Comparison of ENCODE assay signal across 8 mouse cellular contexts in the genomic region with DNA sequence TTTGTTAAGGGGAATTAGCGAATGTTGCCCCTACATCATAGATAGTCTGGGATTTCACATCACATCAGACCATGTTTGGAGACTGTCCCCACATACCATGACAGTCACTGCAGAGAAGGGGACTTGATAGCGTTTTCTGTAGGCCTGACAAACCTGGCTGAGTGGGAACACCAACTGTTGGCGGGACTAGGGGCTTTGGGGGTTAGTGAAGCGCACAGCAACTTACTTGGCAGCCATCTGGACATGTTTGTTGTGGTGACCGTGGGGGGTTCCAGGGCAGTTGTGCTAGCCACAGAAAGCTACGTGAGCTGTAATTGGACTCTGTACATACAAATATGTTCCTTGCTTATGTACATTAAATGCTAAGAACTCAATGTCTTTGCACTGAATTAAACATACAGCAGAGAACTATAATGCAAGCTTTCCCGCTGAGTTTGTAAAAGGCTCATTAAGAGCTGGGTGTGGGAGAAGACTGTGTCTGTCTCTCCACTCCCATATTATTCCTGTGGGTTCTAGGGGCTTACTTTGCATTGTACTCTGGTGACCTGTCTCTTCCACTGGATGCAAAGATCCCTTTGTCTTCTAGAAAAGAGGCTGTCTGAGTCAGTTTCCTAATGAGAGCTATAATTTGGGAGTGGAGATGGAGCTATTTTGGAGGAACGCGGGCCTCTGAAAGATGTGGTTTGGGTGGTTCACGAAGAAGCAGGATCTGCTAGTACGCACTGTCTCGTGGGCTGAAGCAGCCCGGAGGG. TPM values are rescaled to one million over a fixed set of nuclear protein-coding genes. Genes with fewer than 3 reads are reported as not detected.
DNase-seq lines count a peak whose midpoint lies in the region; ATAC-seq lines count a peak whose summit lies in the region.

No protein-coding gene starts in this region.

- no peak overlapping the region for H3K9ac ChIP-seq in embryonic facial prominence, embryonic 12.5 days
- no peak overlapping the region; the same call in 1 of the 2 replicates for H3K9ac ChIP-seq in neural tube, embryonic 14.5 days (replicated peaks; ENCODE audit: low read depth, low read length)

- no peaks in the 10 kb centered on the region for H3K9me3 ChIP-seq in embryonic facial prominence, embryonic 12.5 days
- no peaks in the 10 kb centered on the region for H3K9me3 ChIP-seq in limb, embryonic 10.5 days (replicated peaks)
- no peaks in the 10 kb centered on the region for H3K9me3 ChIP-seq in neural tube, embryonic 14.5 days (ENCODE audit: control insufficient read depth, low read length)

- WGBS in embryonic facial prominence, embryonic 12.5 days = 45% methylated on average over 13 of the region's 13 CpGs
- WGBS in limb, embryonic 10.5 days = 72% methylated on average over 13 of the region's 13 CpGs
- WGBS in neural tube, embryonic 14.5 days = 22% methylated on average over 13 of the region's 13 CpGs

- 0 out of 2 replicates have a peak, but pooled peaks cover 10% of the 10 kb centered on the region for H3K36me3 ChIP-seq in embryonic facial prominence, embryonic 12.5 days
- H3K36me3 ChIP-seq in limb, embryonic 10.5 days = peaks cover 28% of the 10 kb centered on the region
- H3K36me3 ChIP-seq in neural tube, embryonic 14.5 days (ENCODE audit: control insufficient read depth, insufficient read depth, low read length) = no peaks in the 10 kb centered on the region

- ATAC-seq in embryonic facial prominence, embryonic 12.5 days (ENCODE audit: insufficient number of reproducible peaks, insufficient read depth, low FRiP score, low TSS enrichment) = peak; percentile 19; the same call in 1 of the 2 replicates
- ATAC-seq in neural tube, embryonic 14.5 days (ENCODE audit: low read depth) = peak; percentile 58; the same call in 1 of the 2 replicates

- no peak overlapping the region for H3K4me3 ChIP-seq in embryonic facial prominence, embryonic 12.5 days
- H3K4me3 ChIP-seq in limb, embryonic 10.5 days = no peak overlapping the region
- H3K4me3 ChIP-seq in neural tube, embryonic 14.5 days (ENCODE audit: low read depth, low read length) = no peak overlapping the region

- intact Hi-C loops in left cerebral cortex, postnatal 4 days (cut with DNase I) = no loop called here

- H3K4me2 ChIP-seq in embryonic facial prominence, embryonic 12.5 days (replicated peaks) = peak overlapping the region; percentile 35
- peak overlapping the region; percentile 29 for H3K4me2 ChIP-seq in neural tube, embryonic 14.5 days (ENCODE audit: low read depth, low read length)

- H3K27ac ChIP-seq in embryonic facial prominence, embryonic 12.5 days = peak overlapping the region; percentile 51
- H3K27ac ChIP-seq in limb, embryonic 10.5 days = peak overlapping the region; percentile 76
- peak overlapping the region; percentile 83 for H3K27ac ChIP-seq in neural tube, embryonic 14.5 days (ENCODE audit: low read depth, low read length)

- DNase-seq in left cerebral cortex, postnatal 4 days = peak; percentile 79
- DNase-seq in left cerebral cortex, adult 8-10 months (ENCODE audit: low spot score in 2 of 2) = no peak
- no peak for DNase-seq in limb, embryonic 10.5 days (ENCODE audit: low spot score)
- no peak for DNase-seq in urinary bladder, postnatal 14 days (ENCODE audit: low spot score)
- DNase-seq in ovary, postnatal 10 days (ENCODE audit: low spot score) = no peak
- no peak for DNase-seq in gastrocnemius, adult 18-20 months (ENCODE audit: low spot score)

- no peaks in the 10 kb centered on the region for H3K27me3 ChIP-seq in embryonic facial prominence, embryonic 12.5 days
- H3K27me3 ChIP-seq in limb, embryonic 10.5 days (ENCODE audit: low read depth, poor library complexity, severe bottlenecking) = no peaks in the 10 kb centered on the region
- no peaks in the 10 kb centered on the region for H3K27me3 ChIP-seq in neural tube, embryonic 14.5 days (ENCODE audit: control insufficient read depth, insufficient read depth, low read length)

- H3K4me1 ChIP-seq in embryonic facial prominence, embryonic 12.5 days = peaks cover 56% of the 10 kb centered on the region
- peaks cover 40% of the 10 kb centered on the region for H3K4me1 ChIP-seq in limb, embryonic 10.5 days
- peaks cover 31% of the 10 kb centered on the region for H3K4me1 ChIP-seq in neural tube, embryonic 14.5 days (ENCODE audit: control insufficient read depth, insufficient read depth, low read length)

RNA-seq across cellular contexts. Expression of a gene that starts 11.7 kb away (rescaled TPM):
- total RNA-seq in left cerebral cortex, postnatal 4 days (2021) = 100 to 1,000 TPM; 131 to 148 TPM
- total RNA-seq in left cerebral cortex, adult 8-10 months (2022) = 10 to 100 TPM in 1 of 4 experiments, 1 to 10 TPM in 3; 5.6 to 10.2 (median 8.4) TPM
- polyA plus RNA-seq in embryonic facial prominence, embryonic 12.5 days (2016; fragmentation: Nextera tagmentation; extraction: Ambion mirVana) = 239 and 253 TPM in 2 replicates
- polyA plus RNA-seq in limb, embryonic 10.5 days (2016; fragmentation: Nextera tagmentation; extraction: Ambion mirVana) = 179 and 195 TPM in 2 replicates
- 137 and 169 TPM in 2 replicates for polyA plus RNA-seq in neural tube, embryonic 14.5 days (2014; fragmentation: Nextera tagmentation; extraction: Ambion mirVana)
- 1 to 10 TPM; 5.5 to 6.4 TPM for total RNA-seq in gastrocnemius, adult 18-20 months (2021)

Comparison
In these comparisons a context has a peak if more than half of its experiments do, and no peak if none do; other contexts are left out.
1. RNA of a gene that starts 11.7 kb away (total RNA-seq): 131 to 148 TPM in left cerebral cortex, postnatal 4 days; 5.6 to 10.2 TPM in left cerebral cortex, adult 8-10 months and 5.5 to 6.4 TPM in gastrocnemius, adult 18-20 months; every median in the first group is over 10 times any median in the second.
2. Peak in every context shown above with its lines, with median percentiles within 50 percentile points of each other: H3K27ac ChIP-seq.